Mouse (Mus musculus) heart, adult 2 months (tissue): ENCODE measurements around the gene Car9.

Experiments used
- CTCF ChIP-seq: fragments of 200-600 bp; IDR thresholded peaks from 2 replicates; pipeline ENCODE4 v1.8.1; 2022; ENCODE audit warnings: antibody characterized with exemption, mild to moderate bottlenecking, moderate library complexity
- EP300 ChIP-seq: fragments of 200-500 bp; IDR thresholded peaks from 2 replicates; pipeline ENCODE4 v1.6.1; 2011; ENCODE audit warnings: low read depth, low read length, control low read depth; ENCODE audit not compliant: insufficient read depth
- POLR2A ChIP-seq: fragments of 200-500 bp; IDR thresholded peaks from 2 replicates; pipeline ENCODE4 v1.6.1; 2011; ENCODE audit warnings: mild to moderate bottlenecking, low read depth, low read length, control low read depth; ENCODE audit not compliant: insufficient read depth

DNA sequence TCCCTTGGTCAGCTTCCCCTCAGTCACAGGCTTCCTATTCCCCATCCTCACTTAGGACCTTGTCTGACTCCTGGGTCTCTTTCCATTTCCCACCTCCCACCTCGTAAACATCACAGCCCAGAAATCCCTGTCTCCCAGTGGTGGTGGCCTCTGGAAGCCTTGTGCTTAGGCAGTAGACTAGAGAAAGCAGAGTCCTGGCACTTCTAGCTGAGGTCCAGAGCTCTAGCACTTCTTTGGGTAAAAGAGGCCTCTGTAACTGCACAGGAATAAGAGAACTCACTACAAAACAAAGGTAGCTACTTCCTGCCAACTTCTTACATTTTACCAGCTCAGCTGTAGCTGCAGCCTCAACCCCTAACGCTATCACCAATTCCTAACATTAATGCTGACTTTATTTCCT lies 54.2 kb downstream of the Car9 start:
- TF ChIP-seq CTCF (no peak), POLR2A (no peak), EP300 (no peak)
